Mouse (Mus musculus): ENCODE data around the gene Mup12. TPM values are rescaled to one million over a fixed set of nuclear protein-coding genes. Genes with fewer than 3 reads are reported as not detected.
"Not testable (repeated sequence)": the region's sequence is repeated elsewhere in the genome, so short reads cannot be mapped to it uniquely, and the experiment has no call there.

The Mup12 gene
- total RNA-seq (2021) = not detected

DNA sequence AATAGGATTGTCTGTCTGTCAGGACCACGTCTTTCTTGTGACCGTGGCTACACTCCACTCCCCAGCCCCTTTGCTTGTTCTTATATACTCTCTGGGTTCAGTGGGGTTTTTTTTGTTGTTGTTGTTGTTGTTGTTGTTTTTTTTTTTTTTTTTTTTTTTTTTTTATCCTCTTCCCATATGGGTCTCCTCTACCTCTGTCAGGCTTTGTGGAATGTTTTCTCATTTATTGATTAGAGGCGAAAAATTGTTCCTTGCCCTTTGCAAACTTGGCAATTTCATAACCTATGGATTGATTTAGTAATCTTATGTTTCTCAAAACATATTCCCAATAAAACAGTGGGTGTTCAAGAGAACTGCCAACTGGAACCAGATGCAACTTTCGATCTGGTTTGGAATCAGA lies at the start of gene Mup12:
Gene Mup12, minus strand, starts transcription at position 101 of the 400 bp plus-strand sequence.
- intact Hi-C loops (cut with DNase I); DNase-seq: not testable (repeated sequence)

Other genes starting within 250 kb of the Mup12 start
- gene Mup1, start 239.4 kb downstream of the Mup12 start, total RNA-seq (2021) = not detected
- gene Mup10, start 159.1 kb downstream of the Mup12 start, total RNA-seq (2021) = not detected
- gene Mup11, start 78.9 kb downstream of the Mup12 start, total RNA-seq (2021) = not detected
- gene Mup22, start 80.1 kb upstream of the Mup12 start, total RNA-seq (2021) = not detected

Measured in left cerebral cortex, postnatal 4 days (tissue).